Mouse (Mus musculus): ENCODE data around the gene 1700069L16Rik.

GRCm38 (mm10) chr5:113747629-113748028, 23.1 kb upstream of the 1700069L16Rik start:
- TF ChIP-seq CTCF (IDR thresholded peaks at IDR 0.05; ENCODE audit: low read depth, low read length) (peak; percentile 39; the same call in 1 of the 2 replicates), POLR2A (IDR thresholded peaks at IDR 0.05; ENCODE audit: extremely low read depth, insufficient read depth, low read length) (no peak)

Data from liver, adult 2 months (tissue).